Comparison of ENCODE assay signal across 8 mouse cellular contexts in genomic region chr13:100832188-100832587, GRCm38 (mm10). TPM values are rescaled to one million over a fixed set of nuclear protein-coding genes. Genes with fewer than 3 reads are reported as not detected.
DNase-seq lines count a peak whose midpoint lies in the region; ATAC-seq lines count a peak whose summit lies in the region.

No protein-coding gene starts in this region.

- H3K36me3 ChIP-seq in forebrain, embryonic 10.5 days (replicated peaks) = peaks cover 14% of the 10 kb centered on the region
- peaks cover 17% of the 10 kb centered on the region for H3K36me3 ChIP-seq in liver, embryonic 12.5 days

- peak overlapping the region; percentile 98 for H3K4me3 ChIP-seq in forebrain, embryonic 10.5 days
- H3K4me3 ChIP-seq in liver, embryonic 12.5 days = peak overlapping the region; percentile 99

- peaks cover 19% of the 10 kb centered on the region for H3K4me1 ChIP-seq in forebrain, embryonic 10.5 days
- H3K4me1 ChIP-seq in liver, embryonic 12.5 days = peaks cover 27% of the 10 kb centered on the region

- ATAC-seq in liver, embryonic 12.5 days = no peak

- no peaks in the 10 kb centered on the region for H3K27me3 ChIP-seq in forebrain, embryonic 10.5 days (ENCODE audit: poor library complexity, severe bottlenecking)
- peaks cover 6% of the 10 kb centered on the region; the same call in 1 of the 2 replicates for H3K27me3 ChIP-seq in liver, embryonic 12.5 days (replicated peaks)

- WGBS in forebrain, embryonic 10.5 days = 21% methylated on average over 8 of the region's 8 CpGs
- 3% methylated on average over 8 of the region's 8 CpGs for WGBS in liver, embryonic 12.5 days (ENCODE audit: insufficient replicate concordance)

- H3K9ac ChIP-seq in liver, embryonic 12.5 days = peak overlapping the region; percentile 97

- H3K9me3 ChIP-seq in forebrain, embryonic 10.5 days = no peaks in the 10 kb centered on the region
- H3K9me3 ChIP-seq in liver, embryonic 12.5 days (replicated peaks) = no peaks in the 10 kb centered on the region

- H3K27ac ChIP-seq in forebrain, embryonic 10.5 days = peak overlapping the region; percentile 95
- peak overlapping the region; percentile 97 for H3K27ac ChIP-seq in liver, embryonic 12.5 days

- H3K4me2 ChIP-seq in liver, embryonic 12.5 days = peak overlapping the region; percentile 82

- DNase-seq in embryo, embryonic 10.5 days (ENCODE audit: low spot score) = peak; percentile 16
- DNase-seq in embryo, embryonic 9.5 days (ENCODE audit: extremely low spot score) = no peak
- DNase-seq in A20 (ENCODE audit: low read depth, low spot score) = peak; percentile 77
- DNase-seq in forebrain, embryonic 10.5 days (ENCODE audit: extremely low spot score, low spot score) = no peak
- no peak for DNase-seq in urinary bladder, postnatal 14 days (ENCODE audit: low spot score)
- DNase-seq in right cerebral cortex, postnatal 10 days (ENCODE audit: low spot score in 2 of 2) = no peak
- no peak for DNase-seq in right cerebral cortex, postnatal 36 days (ENCODE audit: low spot score in 2 of 2)

RNA-seq across cellular contexts. Expression of gene Slc30a5, which starts 1.0 kb away (rescaled TPM):
- 37.0 and 38.5 TPM in 2 replicates for polyA plus RNA-seq in forebrain, embryonic 10.5 days (2016; fragmentation: Nextera tagmentation; extraction: Ambion mirVana)
- polyA plus RNA-seq in liver, embryonic 12.5 days (2016; fragmentation: Nextera tagmentation; extraction: Ambion mirVana) = 40.8 and 45.1 TPM in 2 replicates

RNA-seq across cellular contexts. Expression of gene Ccnb1, which starts 45.8 kb away (rescaled TPM):
- polyA plus RNA-seq in forebrain, embryonic 10.5 days (2016; fragmentation: Nextera tagmentation; extraction: Ambion mirVana) = 495 and 524 TPM in 2 replicates
- polyA plus RNA-seq in liver, embryonic 12.5 days (2016; fragmentation: Nextera tagmentation; extraction: Ambion mirVana) = 284 and 289 TPM in 2 replicates

RNA-seq across cellular contexts. Expression of gene Cenph, which starts 56.5 kb away (rescaled TPM):
- 73.4 and 74.5 TPM in 2 replicates for polyA plus RNA-seq in forebrain, embryonic 10.5 days (2016; fragmentation: Nextera tagmentation; extraction: Ambion mirVana)
- polyA plus RNA-seq in liver, embryonic 12.5 days (2016; fragmentation: Nextera tagmentation; extraction: Ambion mirVana) = 45.3 and 47.4 TPM in 2 replicates

Comparison
In these comparisons a context has a peak if more than half of its experiments do, and no peak if none do; other contexts are left out.
1. DNase-seq: peak in embryo, embryonic 10.5 days (single experiment) and A20 (single experiment); none in embryo, embryonic 9.5 days (single experiment), forebrain, embryonic 10.5 days (single experiment), urinary bladder, postnatal 14 days (single experiment), right cerebral cortex, postnatal 10 days (0 of 2) and right cerebral cortex, postnatal 36 days (0 of 2).